Mouse (Mus musculus) testis, adult 2 months (tissue): ENCODE measurements around the gene Myl12a.

Experiments used
- CTCF ChIP-seq: fragments of 200-500 bp; IDR thresholded peaks from 2 replicates; pipeline ENCODE4 v1.5.1; 2012; ENCODE audit warnings: low read depth, mild to moderate bottlenecking, inconsistent platforms, low read length, moderate library complexity; ENCODE audit not compliant: control insufficient read depth, insufficient read depth, insufficient replicate concordance
- POLR2A ChIP-seq: fragments of 200-500 bp; IDR thresholded peaks from 2 replicates; pipeline ENCODE4 v1.6.1; 2012; ENCODE audit warnings: low read depth, mild to moderate bottlenecking, inconsistent platforms, low read length, moderate library complexity; ENCODE audit not compliant: control insufficient read depth

GRCm38 (mm10) chr17:71018151-71018550 is 15.5 kb upstream of the Myl12a start:
- TF ChIP-seq CTCF = no peak
- TF ChIP-seq POLR2A = no peak
